Mouse (Mus musculus) adrenal gland, postnatal 36 days (tissue): ENCODE measurements around the gene Snap23. TPM values are rescaled to one million over a fixed set of nuclear protein-coding genes. Genes with fewer than 3 reads are reported as not detected.

Experiments
- total RNA-seq, 2 experiments: library from RNA; stranded (reverse); gene quantifications; 2 replicates each; pipeline ENCODE4 v1.2.3; 2021

Snap23 gene
- total RNA-seq, 2 experiments from 2014 or later: 61.8 to 73.3 TPM

Other genes with a start within 250 kb of the Snap23 start
- 10 to 100 TPM; 43.2 to 52.8 TPM for gene Vps39, start 214.5 kb upstream of the Snap23 start, total RNA-seq
- gene Ganc, start 163.8 kb upstream of the Snap23 start, total RNA-seq: 10 to 100 TPM; 25.9 to 37.3 TPM
- 10 to 100 TPM; 42.0 to 49.9 TPM for gene Tmem87a, start 163.6 kb upstream of the Snap23 start, total RNA-seq
- gene Capn3, start 111.7 kb upstream of the Snap23 start, total RNA-seq: under 1 TPM in 1 of 2 experiments, not detected in 1; 0.56 TPM
- gene Zfp106, start 3.8 kb upstream of the Snap23 start, total RNA-seq: 100 to 1,000 TPM in 1 of 2 experiments, 10 to 100 TPM in 1; 92.4 to 101 TPM
- gene Haus2, start 41.7 kb downstream of the Snap23 start, total RNA-seq: 10 to 100 TPM; 10.5 to 15.4 TPM
- 10 to 100 TPM; 14.4 to 19.6 TPM for gene Lrrc57, start 41.8 kb downstream of the Snap23 start, total RNA-seq
- 10 to 100 TPM; 10.3 to 12.9 TPM for gene Stard9, start 61.5 kb downstream of the Snap23 start, total RNA-seq